ENCODE assay signal across 8 mouse cellular contexts in genomic region chr2:167689501-167690218, GRCm38 (mm10). TPM values are rescaled to one million over a fixed set of nuclear protein-coding genes. Genes with fewer than 3 reads are reported as not detected.
DNase-seq lines count a peak whose midpoint lies in the region; ATAC-seq lines count a peak whose summit lies in the region.

TSS of gene Tmem189 (minus strand) at chr2:167689822.

- 2% methylated on average over 88 of the region's 99 CpGs for WGBS in hindbrain, embryonic 11.5 days

- peak within 1 kb of the TSS; percentile 55 for H3K4me3 ChIP-seq in hindbrain, embryonic 11.5 days (ENCODE audit: low read depth, low read length)

- H3K9ac ChIP-seq in hindbrain, embryonic 11.5 days (ENCODE audit: low read depth, low read length), result peak within 1 kb of the TSS; percentile 52

- peaks cover 4% of the 10 kb centered on the region; the same call in 1 of the 2 replicates for H3K4me1 ChIP-seq in hindbrain, embryonic 11.5 days (replicated peaks; ENCODE audit: control insufficient read depth, insufficient read depth, low read length)

- H3K4me2 ChIP-seq in hindbrain, embryonic 11.5 days (replicated peaks; ENCODE audit: low read depth, low read length), result peak within 1 kb of the TSS; percentile 95

- H3K36me3 ChIP-seq in hindbrain, embryonic 11.5 days (ENCODE audit: control insufficient read depth, insufficient read depth, low read length), result no peaks in the 10 kb centered on the region

- DNase-seq in NIH3T3 (ENCODE audit: low read depth), result peak; percentile 79
- peak; percentile 74 for DNase-seq in cerebellum, adult 9-11 months
- peak; percentile 38 to 39 for DNase-seq in frontal cortex, postnatal 25 days (ENCODE audit: low spot score in 2 of 2)
- peak; percentile 63 for DNase-seq in hindbrain, embryonic 11.5 days (ENCODE audit: low spot score)
- peak; percentile 64 for DNase-seq in left cerebral cortex, adult 11 months (ENCODE audit: low spot score)
- peak; percentile 67 for DNase-seq in lung, postnatal 25 days (ENCODE audit: low spot score)
- peak; percentile 74 for DNase-seq in retina, postnatal 1 day
- peak; percentile 70 for DNase-seq in urinary bladder, adult 2 months (ENCODE audit: low spot score)

- no peak for ATAC-seq in hindbrain, embryonic 11.5 days (ENCODE audit: low FRiP score)

- no peaks in the 10 kb centered on the region for H3K9me3 ChIP-seq in hindbrain, embryonic 11.5 days (ENCODE audit: control insufficient read depth, low read length)

- H3K27ac ChIP-seq in hindbrain, embryonic 11.5 days (ENCODE audit: low read depth, low read length), result no peak within 1 kb of the TSS

- H3K27me3 ChIP-seq in hindbrain, embryonic 11.5 days (ENCODE audit: control insufficient read depth, insufficient read depth, low read length), result peaks cover 39% of the 10 kb centered on the region

RNA-seq across cellular contexts. Expression of gene Tmem189, which starts in this region (rescaled TPM):
- 27.5 and 34.0 TPM in 2 replicates for polyA plus RNA-seq in hindbrain, embryonic 11.5 days (2014; fragmentation: Nextera tagmentation; extraction: Ambion mirVana)
- 46.0 and 48.4 TPM in 2 replicates for polyA plus RNA-seq in urinary bladder, adult 2 months (2012; rRNA removed)
